Mouse (Mus musculus) cerebellum, adult 2 months (tissue): Measurements from ENCODE around the gene Jpt1. TPM values are rescaled to one million over a fixed set of nuclear protein-coding genes. Genes with fewer than 3 reads are reported as not detected.
"Not testable (repeated sequence)": the region's sequence is repeated elsewhere in the genome, so short reads cannot be mapped to it uniquely, and the experiment has no call there.

Experiments
- DNase-seq, 2 experiments: peaks; one replicate each; pipeline ENCODE4 v3.0.0; 2021
- H3K27ac ChIP-seq: fragments of 200-500 bp; 2 replicates; pipeline ENCODE4 v1.5.1; 2012; ENCODE audit warnings: low read length, control low read depth, inconsistent platforms; ENCODE audit not compliant: insufficient read depth
- H3K27me3 ChIP-seq: fragments of 200-500 bp; 2 replicates; pipeline ENCODE4 v1.6.1; 2012; ENCODE audit warnings: inconsistent platforms, mild to moderate bottlenecking, low read length, moderate library complexity; ENCODE audit not compliant: control insufficient read depth, insufficient read depth
- H3K4me1 ChIP-seq: fragments of 200-500 bp; 2 replicates; pipeline ENCODE4 v1.6.1; 2011; ENCODE audit warnings: low read length; ENCODE audit not compliant: control insufficient read depth, insufficient read depth
- H3K4me3 ChIP-seq: fragments of 200-500 bp; replicated peaks from 2 replicates; pipeline ENCODE3; 2011; ENCODE audit warnings: mild to moderate bottlenecking, low read depth, low read length, control low read depth; ENCODE audit not compliant: insufficient read depth
- CTCF ChIP-seq: fragments of 200-500 bp; IDR thresholded peaks from 2 replicates; pipeline ENCODE4 v1.5.1; 2011; ENCODE audit warnings: low read depth, mild to moderate bottlenecking, control low read depth, low read length, moderate library complexity, borderline replicate concordance; ENCODE audit not compliant: insufficient read depth
- POLR2A ChIP-seq: fragments of 200-500 bp; IDR thresholded peaks from 2 replicates; pipeline ENCODE4 v1.6.1; 2011; ENCODE audit warnings: low read length, control low read depth, borderline replicate concordance; ENCODE audit not compliant: insufficient read depth
- WGBS: fragments of 180-500 bp; shearing (Covaris S2); methylation state at CpG from one replicate; pipeline ENCODE4 v1.1.7; 2018; 5-methylcytosine and 5-hydroxymethylcytosine counted together
- polyA plus RNA-seq: library from polyadenylated mRNA; depleted of rRNA; stranded (reverse); fragments of >200 nt; gene quantifications from 2 replicates; pipeline ENCODE4 v1.2.3, GENCODE M21; 2012

Jpt1 gene
- polyA plus RNA-seq, 1 experiment: 77.2 TPM

DNA sequence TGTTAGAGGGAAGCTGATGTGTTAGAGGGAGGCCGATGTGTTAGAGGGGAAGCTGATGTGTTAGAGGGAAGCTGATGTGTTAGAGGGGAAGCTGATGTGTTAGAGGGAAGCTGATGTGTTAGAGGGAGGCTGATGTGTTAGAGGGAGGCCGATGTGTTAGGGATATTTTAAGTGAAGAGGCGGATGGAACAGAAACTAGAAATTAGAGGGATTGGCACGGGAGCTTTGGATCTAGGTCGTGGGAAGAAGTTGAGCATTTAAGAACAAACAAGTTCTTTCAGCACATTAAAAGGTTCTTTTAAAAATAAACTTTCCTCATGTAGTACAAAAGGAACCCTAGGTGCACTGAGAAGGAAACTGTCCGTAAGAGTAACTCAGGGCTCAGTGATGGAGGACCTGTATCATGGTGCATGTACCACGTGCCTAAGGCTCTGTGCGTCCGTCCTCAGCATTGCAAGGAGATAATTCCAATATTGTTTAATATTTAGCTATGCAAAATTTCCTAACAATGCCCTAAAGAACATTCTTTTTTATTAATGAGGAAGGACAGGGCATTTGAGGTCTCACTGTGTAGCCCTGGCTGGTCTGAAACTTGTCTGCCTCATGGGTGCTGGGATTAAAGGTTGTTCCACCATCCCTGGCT lies 35.8 kb downstream of the Jpt1 start:
- DNase-seq: no peak
- H3K27ac ChIP-seq: no peak overlapping the region
- H3K4me1 ChIP-seq: peaks cover 6% of the 10 kb centered on the region; the same call in 1 of the 2 replicates
- H3K27me3 ChIP-seq: no peaks in the 10 kb centered on the region
- no peak overlapping the region for H3K4me3 ChIP-seq
- TF ChIP-seq CTCF (no peak), POLR2A (no peak)
- 86% methylated on average over 9 of the region's 9 CpGs for WGBS

DNA sequence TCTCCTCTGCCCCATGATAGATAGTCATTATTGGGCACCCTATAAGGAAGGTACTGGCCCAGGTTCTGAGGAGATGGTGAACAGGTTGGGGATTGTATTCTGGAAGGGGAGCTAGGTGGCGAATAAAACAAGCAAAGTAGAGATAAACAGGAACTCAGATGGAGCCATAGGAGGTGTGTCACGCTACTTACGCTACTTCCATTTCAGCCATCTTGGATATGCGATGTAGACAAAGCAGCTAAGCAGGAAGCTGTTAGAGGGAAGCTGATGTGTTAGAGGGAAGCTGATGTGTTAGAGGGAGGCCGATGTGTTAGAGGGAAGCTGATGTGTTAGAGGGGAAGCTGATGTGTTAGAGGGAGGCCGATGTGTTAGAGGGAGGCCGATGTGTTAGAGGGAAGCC lies 36.8 kb downstream of the Jpt1 start:
- WGBS: 85% methylated on average over 7 of the region's 7 CpGs
- peaks cover 16% of the 10 kb centered on the region; the same call in 1 of the 2 replicates for H3K4me1 ChIP-seq
- not testable (repeated sequence) for H3K27ac ChIP-seq, DNase-seq, H3K4me3 ChIP-seq, H3K27me3 ChIP-seq

DNA sequence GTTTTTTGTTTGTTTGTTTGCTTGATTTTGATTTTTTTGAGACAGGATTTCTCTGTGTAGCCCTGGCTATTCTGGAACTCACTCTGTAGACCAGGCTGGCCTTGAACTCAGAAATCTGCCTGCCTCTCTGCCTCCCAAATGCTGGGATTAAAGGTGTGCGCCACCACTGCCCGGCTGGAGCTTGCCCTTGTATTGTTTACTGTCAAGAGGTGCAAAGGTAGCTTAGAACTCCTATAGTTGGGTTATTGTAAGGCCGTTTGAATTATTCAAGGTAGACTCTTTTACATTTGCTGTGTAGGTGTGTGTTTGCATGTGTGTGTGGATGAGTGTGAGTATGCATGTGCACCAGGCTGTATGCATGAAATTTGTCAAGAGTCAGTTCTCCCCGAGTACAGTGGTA lies 37.6 kb downstream of the Jpt1 start:
- WGBS: 81% methylated on average over 4 of the region's 4 CpGs
- H3K27me3 ChIP-seq, DNase-seq, H3K4me3 ChIP-seq, H3K27ac ChIP-seq: not testable (repeated sequence)
- H3K4me1 ChIP-seq: peaks cover 16% of the 10 kb centered on the region; the same call in 1 of the 2 replicates

DNA sequence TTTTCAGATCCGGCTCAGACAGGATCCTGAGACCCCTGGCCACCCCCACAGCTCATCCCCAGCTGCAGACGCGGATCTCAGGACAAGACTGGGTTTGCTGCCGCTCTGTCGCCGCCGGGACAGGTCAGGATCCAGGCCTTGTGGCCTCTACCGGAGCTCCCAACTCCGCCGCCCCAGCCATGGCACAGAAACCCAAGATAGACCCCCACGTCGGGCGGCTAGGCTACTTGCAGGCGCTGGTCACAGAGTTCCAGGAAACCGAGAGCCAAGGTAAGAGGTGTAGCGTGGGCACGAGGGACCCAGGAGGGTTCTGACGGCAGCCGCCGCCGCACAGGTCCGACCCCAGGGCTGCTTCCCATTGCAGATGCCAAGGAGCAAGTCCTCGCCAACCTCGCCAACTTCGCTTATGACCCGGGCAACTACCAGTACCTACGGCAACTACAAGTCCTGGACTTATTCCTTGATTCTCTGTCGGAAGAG lies 38.4 kb downstream of the Jpt1 start:
- no peaks in the 10 kb centered on the region for H3K27me3 ChIP-seq
- peaks cover 16% of the 10 kb centered on the region; the same call in 1 of the 2 replicates for H3K4me1 ChIP-seq
- H3K4me3 ChIP-seq: peak overlapping the region; percentile 74
- H3K27ac ChIP-seq: no peak overlapping the region
- TF ChIP-seq POLR2A (no peak), CTCF (no peak)
- 2% methylated on average over 28 of the region's 28 CpGs for WGBS
- no peak for DNase-seq

DNA sequence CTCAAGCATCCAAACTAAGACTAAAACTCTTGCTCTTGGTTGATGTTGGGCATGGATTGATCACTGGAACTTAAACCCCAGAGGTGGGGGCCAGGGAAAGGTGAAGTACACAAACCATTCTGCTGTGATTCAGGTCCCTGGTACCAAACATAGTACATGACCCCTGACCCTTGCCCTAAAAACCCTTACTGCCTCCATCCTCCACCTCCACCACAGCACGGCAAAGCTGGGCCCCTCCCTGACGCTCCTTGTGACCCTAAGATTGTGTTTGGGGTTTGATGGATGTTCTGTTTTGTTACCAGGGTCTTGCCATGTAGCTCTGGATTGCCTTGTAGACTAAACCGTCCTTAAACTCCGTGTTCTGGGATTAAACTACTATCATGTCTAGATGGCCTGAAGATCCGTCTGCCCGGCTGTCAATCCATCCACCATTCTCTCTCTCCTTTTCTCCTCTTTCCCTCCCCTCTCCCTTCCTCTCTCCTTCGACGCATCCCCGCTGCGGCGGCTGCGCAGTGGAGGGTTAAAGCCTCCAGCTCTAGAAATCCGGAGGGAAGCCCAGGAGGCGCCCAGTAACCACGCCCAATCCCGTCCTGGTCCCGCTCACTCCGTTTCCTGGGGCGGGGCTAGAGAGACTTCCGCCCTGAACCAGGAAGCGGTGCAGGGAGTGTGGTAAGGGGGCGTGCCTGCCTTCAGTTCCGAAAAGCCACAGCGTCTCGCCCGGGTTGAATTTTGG lies 39.0 kb downstream of the Jpt1 start, which contains the start of gene Armc7:
Gene Armc7, plus strand, starts transcription at position 643 of the 733 bp plus-strand sequence.
- under 1% methylated on average over 26 of the region's 26 CpGs for WGBS
- Histone ChIP-seq H3K4me3 (peak within 1 kb of the TSS; percentile 74), H3K27ac (peak within 1 kb of the TSS; percentile 77), H3K27me3 (no peaks in the 10 kb centered on the region), H3K4me1 (peaks cover 16% of the 10 kb centered on the region; the same call in 1 of the 2 replicates)
- TF ChIP-seq POLR2A (peak; percentile 83), CTCF (no peak)
- peak; percentile 93 for DNase-seq

DNA sequence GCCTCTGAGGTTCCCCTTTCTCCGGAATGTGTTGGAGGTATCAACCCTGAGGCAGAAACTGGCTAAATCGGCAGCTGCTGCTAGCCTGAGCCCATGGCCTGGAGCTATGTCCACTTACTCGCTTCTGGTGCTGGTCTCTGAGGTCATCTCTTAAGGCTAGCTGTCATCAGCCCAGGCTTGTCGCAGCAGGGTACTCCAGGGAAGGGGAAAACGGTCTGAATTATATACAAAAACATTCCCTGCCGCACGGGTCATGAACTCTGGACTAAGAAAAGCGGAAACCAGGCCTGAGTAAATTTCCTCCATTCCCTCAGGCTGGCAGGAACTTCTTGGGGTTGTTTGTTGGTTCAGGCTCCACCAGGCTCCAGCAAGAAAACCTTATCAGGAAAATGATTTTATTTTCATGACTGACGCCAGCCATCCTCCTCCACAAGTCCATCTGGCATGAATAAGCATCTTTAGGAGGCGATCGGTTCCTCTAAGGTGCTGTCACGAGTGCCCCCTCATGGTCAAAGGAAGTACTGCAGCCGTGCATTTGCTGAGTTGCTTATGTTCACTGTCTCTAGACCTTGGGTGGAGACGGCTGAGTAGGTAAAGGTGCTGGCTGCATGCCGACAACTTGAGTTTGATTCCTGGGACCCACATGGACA lies 40.4 kb downstream of the Jpt1 start:
- Histone ChIP-seq H3K4me1 (peaks cover 16% of the 10 kb centered on the region; the same call in 1 of the 2 replicates), H3K4me3 (peak overlapping the region; percentile 44), H3K27me3 (no peaks in the 10 kb centered on the region), H3K27ac (peak overlapping the region; percentile 90)
- 5% methylated on average over 15 of the region's 15 CpGs for WGBS
- TF ChIP-seq CTCF: peak; percentile 98
- TF ChIP-seq POLR2A: peak; percentile 39; the same call in 1 of the 2 replicates
- DNase-seq: peak; percentile 94 to 99

DNA sequence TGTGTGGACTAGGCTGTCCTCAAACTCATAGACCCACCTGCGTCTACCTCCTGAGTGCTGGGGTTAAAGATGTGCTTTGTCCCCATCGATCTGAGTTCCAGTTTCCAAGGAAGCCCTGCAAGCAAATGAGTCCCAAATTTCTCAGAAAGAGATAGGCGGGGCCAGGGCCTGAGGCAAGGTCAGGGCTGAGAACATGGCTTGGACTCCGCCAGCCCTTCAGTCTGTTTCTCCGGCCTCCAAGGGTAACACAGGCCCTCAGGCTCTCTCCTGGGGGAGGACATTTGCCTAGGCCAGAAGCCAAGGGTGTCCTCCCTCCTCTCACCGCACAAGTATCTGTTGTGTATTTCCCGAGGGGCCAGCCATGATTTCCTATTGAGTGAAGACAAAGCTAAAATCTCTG lies 42.0 kb downstream of the Jpt1 start:
- Histone ChIP-seq H3K27ac (no peak overlapping the region), H3K4me1 (peaks cover 16% of the 10 kb centered on the region; the same call in 1 of the 2 replicates), H3K27me3 (no peaks in the 10 kb centered on the region), H3K4me3 (no peak overlapping the region)
- WGBS: 82% methylated on average over 7 of the region's 7 CpGs
- DNase-seq: no peak
- no peak for TF ChIP-seq CTCF
- no peak for TF ChIP-seq POLR2A
